Mouse (Mus musculus): Measurements from ENCODE around the gene Ppp3ca. TPM values are rescaled to one million over a fixed set of nuclear protein-coding genes. Genes with fewer than 3 reads are reported as not detected.

Gene Ppp3ca
- total RNA-seq, 2 experiments from 2014 or later, result 60.0 to 61.2 TPM

GRCm38 (mm10) chr3:136955043-136955442 lies 285.1 kb downstream of the Ppp3ca start:
- intact Hi-C loops (cut with DNase I), result no loop called here
- no peak for DNase-seq

GRCm38 (mm10) chr3:136960314-136960713 lies 290.4 kb downstream of the Ppp3ca start:
- intact Hi-C loops (cut with DNase I), result no loop called here
- no peak for DNase-seq

- DNase-seq, result no peak
- intact Hi-C loops (cut with DNase I), result no loop called here
These were observed 296.9 kb downstream of the Ppp3ca start for GRCm38 (mm10) chr3:136966786-136967185.

GRCm38 (mm10) chr3:136967510-136967909 lies 297.6 kb downstream of the Ppp3ca start:
- intact Hi-C loops (cut with DNase I), result no loop called here
- DNase-seq, result no peak

- peak; percentile 35 to 42 for DNase-seq
- intact Hi-C loops (cut with DNase I), result no loop called here
These were observed 299.9 kb downstream of the Ppp3ca start for GRCm38 (mm10) chr3:136969796-136970195.

- no peak for DNase-seq
- intact Hi-C loops (cut with DNase I), result no loop called here
These were observed 307.9 kb downstream of the Ppp3ca start for GRCm38 (mm10) chr3:136977859-136978258.

GRCm38 (mm10) chr3:136980915-136981588 lies 311.1 kb downstream of the Ppp3ca start:
- DNase-seq, result no peak
- intact Hi-C loops (cut with DNase I), result no loop called here

GRCm38 (mm10) chr3:136981589-136981924 lies 311.6 kb downstream of the Ppp3ca start:
- intact Hi-C loops (cut with DNase I), result no loop called here

GRCm38 (mm10) chr3:136982021-136982420 lies 312.1 kb downstream of the Ppp3ca start:
- intact Hi-C loops (cut with DNase I), result no loop called here

More at GRCm38 (mm10) chr3:136981589-136981924, 311.6 kb downstream of the Ppp3ca start:
- no peak for DNase-seq

GRCm38 (mm10) chr3:136986096-136986881 lies 316.4 kb downstream of the Ppp3ca start:
- no peak for DNase-seq
- intact Hi-C loops (cut with DNase I), result no loop called here

More at GRCm38 (mm10) chr3:136982021-136982420, 312.1 kb downstream of the Ppp3ca start:
- no peak for DNase-seq

Small RNAs within 50 kb of the gene (microRNA-seq; reads per million reads assigned to microRNA genes)
- 0 reads per million in 2 experiments for gene Gm44327

Data from heart, postnatal 10 days (tissue).